Mouse (Mus musculus): Measurements from ENCODE around the gene Stard13. TPM values are rescaled to one million over a fixed set of nuclear protein-coding genes. Genes with fewer than 3 reads are reported as not detected.

Gene Stard13
- polyA plus RNA-seq, 1 experiment: 7.1 TPM

DNA sequence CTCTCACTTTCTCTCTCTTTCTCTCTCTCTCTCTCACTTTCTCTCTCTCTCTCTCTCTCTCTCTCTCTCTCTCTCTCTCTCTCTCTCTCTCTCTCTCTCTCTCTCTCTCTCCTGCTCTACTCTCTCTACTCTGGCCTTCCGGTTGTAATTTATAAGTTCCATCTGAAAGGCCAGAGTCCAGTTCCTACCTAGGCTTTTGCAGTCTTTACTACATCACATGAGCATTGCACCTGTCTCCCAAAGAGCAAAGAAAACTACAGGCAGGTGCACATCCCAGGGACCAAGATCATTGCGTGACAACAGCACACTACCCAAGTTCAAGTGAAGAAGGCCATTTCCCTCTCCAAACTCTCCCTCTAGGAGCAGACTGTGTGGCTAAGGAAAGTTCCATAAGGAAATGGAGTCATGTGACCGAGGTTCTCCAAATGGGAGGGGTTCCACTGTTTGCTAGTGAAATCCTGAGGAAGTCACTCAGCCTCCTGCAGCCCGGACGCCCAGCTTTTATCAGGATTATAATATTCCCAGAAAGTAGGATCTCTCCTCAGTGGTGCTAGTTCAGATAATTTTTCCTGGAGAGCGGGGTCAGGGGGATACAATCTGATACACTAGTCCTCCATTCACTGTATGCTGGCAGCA is 68.1 kb downstream of the Stard13 start:
- TF ChIP-seq POLR2A (IDR thresholded peaks at IDR 0.05; ENCODE audit: insufficient read depth, low read length) (no peak), EP300 (IDR thresholded peaks at IDR 0.05; ENCODE audit: insufficient read depth, low read depth, low read length) (no peak), CTCF (IDR thresholded peaks at IDR 0.05; ENCODE audit: low read depth, low read length) (no peak)
- Histone ChIP-seq H3K9ac (ENCODE audit: low read depth, poor library complexity, severe bottlenecking) (no peak overlapping the region), H3K27ac (ENCODE audit: insufficient read depth, low read length) (no peak overlapping the region), H3K4me1 (ENCODE audit: control insufficient read depth, insufficient read depth, low read length) (no peaks in the 10 kb centered on the region), H3K36me3 (ENCODE audit: control insufficient read depth, insufficient read depth, low read length, poor library complexity, severe bottlenecking) (no peaks in the 10 kb centered on the region), H3K27me3 (ENCODE audit: control insufficient read depth, insufficient read depth, low read length, poor library complexity, severe bottlenecking) (no peaks in the 10 kb centered on the region), H3K4me3 (ENCODE audit: low read depth, low read length) (no peak overlapping the region), H3K9me3 (replicated peaks; ENCODE audit: control insufficient read depth, insufficient read depth, low read length, poor library complexity, severe bottlenecking) (no peaks in the 10 kb centered on the region)

DNA sequence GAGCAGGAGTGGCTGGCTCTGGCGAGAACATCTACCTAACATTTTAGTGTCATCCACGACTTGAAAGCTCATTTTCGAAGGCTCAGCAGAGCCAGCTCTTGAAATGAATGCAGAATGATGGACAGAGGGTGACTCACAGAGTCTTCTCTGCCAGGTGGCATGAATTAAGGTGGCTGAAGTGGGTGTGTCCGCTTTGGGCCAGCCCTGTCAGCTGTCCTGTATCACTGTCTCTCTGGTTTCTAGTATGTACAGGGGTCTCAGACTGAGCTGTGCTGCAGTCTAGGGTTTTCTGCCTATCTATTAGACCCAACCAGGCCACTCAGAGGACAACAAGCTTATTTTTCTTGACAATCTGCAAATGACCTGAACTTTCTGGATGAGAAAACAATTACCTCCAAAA is 68.8 kb downstream of the Stard13 start:
- no peak for TF ChIP-seq CTCF (IDR thresholded peaks at IDR 0.05; ENCODE audit: low read depth, low read length)
- no peak for TF ChIP-seq POLR2A (IDR thresholded peaks at IDR 0.05; ENCODE audit: insufficient read depth, low read length)
- no peak for TF ChIP-seq EP300 (IDR thresholded peaks at IDR 0.05; ENCODE audit: insufficient read depth, low read depth, low read length)
- no peak overlapping the region for H3K27ac ChIP-seq (ENCODE audit: insufficient read depth, low read length)

DNA sequence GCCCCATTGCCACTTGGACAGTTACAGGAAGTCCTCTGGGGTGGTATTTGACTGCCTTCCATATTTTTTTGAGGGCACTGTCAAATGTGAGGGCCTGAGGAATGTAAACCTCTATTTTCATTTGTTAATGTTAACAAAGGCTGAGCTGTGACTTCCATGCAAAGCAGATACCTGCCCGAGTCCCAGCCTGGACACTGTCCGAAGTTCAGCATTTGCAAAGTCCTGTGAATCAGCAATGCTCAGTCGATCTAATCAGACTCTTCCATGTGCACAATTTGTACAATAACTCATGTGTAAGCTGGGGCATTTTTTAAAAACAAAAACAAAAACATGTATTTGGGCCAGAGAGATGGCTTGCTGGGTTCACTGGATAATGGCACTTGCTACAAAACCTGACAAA is 71.0 kb downstream of the Stard13 start:
- H3K9ac ChIP-seq (ENCODE audit: low read depth, poor library complexity, severe bottlenecking): no peak overlapping the region
- no peaks in the 10 kb centered on the region for H3K27me3 ChIP-seq (ENCODE audit: control insufficient read depth, insufficient read depth, low read length, poor library complexity, severe bottlenecking)
- no peaks in the 10 kb centered on the region for H3K9me3 ChIP-seq (replicated peaks; ENCODE audit: control insufficient read depth, insufficient read depth, low read length, poor library complexity, severe bottlenecking)
- no peak overlapping the region for H3K4me3 ChIP-seq (ENCODE audit: low read depth, low read length)
- TF ChIP-seq EP300 (IDR thresholded peaks at IDR 0.05; ENCODE audit: insufficient read depth, low read depth, low read length) (no peak), POLR2A (IDR thresholded peaks at IDR 0.05; ENCODE audit: insufficient read depth, low read length) (no peak), CTCF (IDR thresholded peaks at IDR 0.05; ENCODE audit: low read depth, low read length) (no peak)
- no peaks in the 10 kb centered on the region for H3K36me3 ChIP-seq (ENCODE audit: control insufficient read depth, insufficient read depth, low read length, poor library complexity, severe bottlenecking)
- no peaks in the 10 kb centered on the region for H3K4me1 ChIP-seq (ENCODE audit: control insufficient read depth, insufficient read depth, low read length)
- H3K27ac ChIP-seq (ENCODE audit: insufficient read depth, low read length): no peak overlapping the region

More for the DNA sequence above, 68.8 kb downstream of the Stard13 start:
- Histone ChIP-seq H3K9ac (ENCODE audit: low read depth, poor library complexity, severe bottlenecking) (no peak overlapping the region), H3K36me3 (ENCODE audit: control insufficient read depth, insufficient read depth, low read length, poor library complexity, severe bottlenecking) (no peaks in the 10 kb centered on the region), H3K9me3 (replicated peaks; ENCODE audit: control insufficient read depth, insufficient read depth, low read length, poor library complexity, severe bottlenecking) (no peaks in the 10 kb centered on the region), H3K4me1 (ENCODE audit: control insufficient read depth, insufficient read depth, low read length) (no peaks in the 10 kb centered on the region), H3K4me3 (ENCODE audit: low read depth, low read length) (no peak overlapping the region), H3K27me3 (ENCODE audit: control insufficient read depth, insufficient read depth, low read length, poor library complexity, severe bottlenecking) (no peaks in the 10 kb centered on the region)

DNA sequence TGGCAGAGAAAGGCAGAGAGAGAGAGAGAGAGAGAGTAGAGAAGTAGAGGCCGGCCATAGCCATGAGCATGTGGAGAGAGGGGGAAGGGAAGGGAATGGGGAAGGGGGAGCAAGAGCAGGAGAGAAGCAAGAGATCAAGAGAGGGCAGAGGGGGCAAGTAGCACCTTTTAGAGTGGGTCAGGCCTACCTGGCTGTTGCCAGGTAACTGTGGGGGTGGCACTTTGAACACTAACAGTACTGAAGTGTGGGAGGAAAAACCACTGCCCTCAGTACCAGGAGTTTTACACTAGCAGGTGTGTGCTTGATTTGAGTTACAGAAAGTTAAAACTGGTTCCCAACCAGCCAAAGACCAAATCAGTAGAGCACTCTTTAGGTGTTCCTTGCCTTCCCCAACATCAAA is 78.4 kb downstream of the Stard13 start:
- Histone ChIP-seq H3K9ac (ENCODE audit: low read depth, poor library complexity, severe bottlenecking) (no peak overlapping the region), H3K4me1 (ENCODE audit: control insufficient read depth, insufficient read depth, low read length) (no peaks in the 10 kb centered on the region), H3K4me3 (ENCODE audit: low read depth, low read length) (no peak overlapping the region), H3K9me3 (replicated peaks; ENCODE audit: control insufficient read depth, insufficient read depth, low read length, poor library complexity, severe bottlenecking) (no peaks in the 10 kb centered on the region), H3K27ac (ENCODE audit: insufficient read depth, low read length) (no peak overlapping the region), H3K36me3 (ENCODE audit: control insufficient read depth, insufficient read depth, low read length, poor library complexity, severe bottlenecking) (no peaks in the 10 kb centered on the region), H3K27me3 (ENCODE audit: control insufficient read depth, insufficient read depth, low read length, poor library complexity, severe bottlenecking) (no peaks in the 10 kb centered on the region)
- TF ChIP-seq EP300 (IDR thresholded peaks at IDR 0.05; ENCODE audit: insufficient read depth, low read depth, low read length): no peak
- no peak for TF ChIP-seq CTCF (IDR thresholded peaks at IDR 0.05; ENCODE audit: low read depth, low read length)
- TF ChIP-seq POLR2A (IDR thresholded peaks at IDR 0.05; ENCODE audit: insufficient read depth, low read length): no peak

DNA sequence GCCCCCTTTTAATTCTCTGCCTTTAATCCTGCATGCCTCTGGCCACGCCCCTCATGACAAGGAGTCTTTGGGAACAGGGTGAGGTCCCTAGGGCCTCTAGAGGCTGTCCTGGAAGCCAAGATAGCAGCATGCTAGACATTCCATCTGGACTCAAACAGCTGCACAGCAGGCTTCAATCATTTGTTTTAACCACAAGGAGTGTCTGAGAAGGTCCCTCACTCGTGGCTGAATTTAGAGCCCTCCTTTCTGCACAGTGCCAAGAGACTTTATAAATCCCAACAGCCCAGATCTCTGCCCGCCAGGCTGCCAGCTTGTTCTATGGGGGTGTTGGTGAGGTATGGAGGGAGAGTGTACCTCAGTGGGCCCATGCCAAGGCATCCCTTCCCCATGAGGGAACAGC is 78.9 kb downstream of the Stard13 start:
- no peak overlapping the region for H3K9ac ChIP-seq (ENCODE audit: low read depth, poor library complexity, severe bottlenecking)
- H3K27me3 ChIP-seq (ENCODE audit: control insufficient read depth, insufficient read depth, low read length, poor library complexity, severe bottlenecking): no peaks in the 10 kb centered on the region
- H3K36me3 ChIP-seq (ENCODE audit: control insufficient read depth, insufficient read depth, low read length, poor library complexity, severe bottlenecking): no peaks in the 10 kb centered on the region
- H3K4me1 ChIP-seq (ENCODE audit: control insufficient read depth, insufficient read depth, low read length): no peaks in the 10 kb centered on the region
- H3K4me3 ChIP-seq (ENCODE audit: low read depth, low read length): no peak overlapping the region
- no peak overlapping the region for H3K27ac ChIP-seq (ENCODE audit: insufficient read depth, low read length)
- TF ChIP-seq CTCF (IDR thresholded peaks at IDR 0.05; ENCODE audit: low read depth, low read length) (no peak), EP300 (IDR thresholded peaks at IDR 0.05; ENCODE audit: insufficient read depth, low read depth, low read length) (no peak), POLR2A (IDR thresholded peaks at IDR 0.05; ENCODE audit: insufficient read depth, low read length) (no peak)
- H3K9me3 ChIP-seq (replicated peaks; ENCODE audit: control insufficient read depth, insufficient read depth, low read length, poor library complexity, severe bottlenecking): no peaks in the 10 kb centered on the region

DNA sequence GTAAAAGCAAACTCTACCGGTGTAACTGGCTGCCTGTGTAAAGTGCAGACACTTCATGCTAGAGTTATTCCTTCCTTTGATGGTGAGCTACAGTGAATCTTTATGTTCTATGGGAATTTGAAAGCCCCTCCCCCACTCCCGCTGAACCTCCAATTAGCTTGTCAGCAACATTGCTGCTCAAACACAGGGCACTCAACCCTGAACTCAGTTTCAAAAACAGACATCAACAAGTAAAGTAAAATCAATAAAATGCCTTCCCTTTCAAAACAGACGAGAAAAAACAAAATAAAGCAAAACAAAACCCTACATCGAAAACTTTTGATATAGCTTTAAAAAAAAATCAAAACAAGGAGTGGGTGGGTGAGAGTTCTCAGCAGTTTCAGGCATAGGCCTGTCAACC is 79.6 kb downstream of the Stard13 start:
- Histone ChIP-seq H3K9ac (ENCODE audit: low read depth, poor library complexity, severe bottlenecking) (no peak overlapping the region), H3K36me3 (ENCODE audit: control insufficient read depth, insufficient read depth, low read length, poor library complexity, severe bottlenecking) (no peaks in the 10 kb centered on the region), H3K27me3 (ENCODE audit: control insufficient read depth, insufficient read depth, low read length, poor library complexity, severe bottlenecking) (no peaks in the 10 kb centered on the region), H3K9me3 (replicated peaks; ENCODE audit: control insufficient read depth, insufficient read depth, low read length, poor library complexity, severe bottlenecking) (no peaks in the 10 kb centered on the region), H3K27ac (ENCODE audit: insufficient read depth, low read length) (no peak overlapping the region), H3K4me1 (ENCODE audit: control insufficient read depth, insufficient read depth, low read length) (no peaks in the 10 kb centered on the region), H3K4me3 (ENCODE audit: low read depth, low read length) (no peak overlapping the region)
- no peak for TF ChIP-seq EP300 (IDR thresholded peaks at IDR 0.05; ENCODE audit: insufficient read depth, low read depth, low read length)
- TF ChIP-seq CTCF (IDR thresholded peaks at IDR 0.05; ENCODE audit: low read depth, low read length): no peak
- no peak for TF ChIP-seq POLR2A (IDR thresholded peaks at IDR 0.05; ENCODE audit: insufficient read depth, low read length)
